Mouse (Mus musculus) urinary bladder, postnatal 25 days (tissue): ENCODE results near the gene Ogdhl.
"Not testable (repeated sequence)": the region's sequence is repeated elsewhere in the genome, so short reads cannot be mapped to it uniquely, and the experiment has no call there.

Experiments
- DNase-seq: peaks from one replicate; pipeline ENCODE4 v3.0.0; 2022; ENCODE audit warnings: low spot score

The Ogdhl gene

GRCm38 (mm10) chr14:32321732-32322685 lies at the start of gene Ogdhl:
Gene Ogdhl, plus strand, starts transcription at chr14:32322019.
- DNase-seq = peak; percentile 60

- no peak for DNase-seq
Measured at GRCm38 (mm10) chr14:32301622-32302021, 20.2 kb upstream of the Ogdhl start.

GRCm38 (mm10) chr14:32302423-32302822 lies 19.4 kb upstream of the Ogdhl start:
- DNase-seq = no peak

- no peak for DNase-seq
Measured at GRCm38 (mm10) chr14:32304921-32305320, 16.9 kb upstream of the Ogdhl start.

GRCm38 (mm10) chr14:32309876-32310275 lies 11.9 kb upstream of the Ogdhl start:
- peak; percentile 12 for DNase-seq

GRCm38 (mm10) chr14:32311381-32312035 lies 10.3 kb upstream of the Ogdhl start:
- DNase-seq = no peak

- DNase-seq = no peak
Measured at GRCm38 (mm10) chr14:32317822-32318221, 4.0 kb upstream of the Ogdhl start.

- no peak for DNase-seq
Measured at GRCm38 (mm10) chr14:32323221-32323620, 1.4 kb downstream of the Ogdhl start.

GRCm38 (mm10) chr14:32327366-32327765 lies 5.5 kb downstream of the Ogdhl start:
- DNase-seq = no peak

GRCm38 (mm10) chr14:32332515-32333445 lies 11.0 kb downstream of the Ogdhl start:
- DNase-seq = no peak

GRCm38 (mm10) chr14:32336021-32336420 lies 14.2 kb downstream of the Ogdhl start:
- DNase-seq = no peak

GRCm38 (mm10) chr14:32336547-32336946 lies 14.7 kb downstream of the Ogdhl start:
- DNase-seq = no peak

- no peak for DNase-seq
Measured at GRCm38 (mm10) chr14:32341823-32342222, 20.0 kb downstream of the Ogdhl start.

GRCm38 (mm10) chr14:32344176-32344575 lies 22.4 kb downstream of the Ogdhl start:
- no peak for DNase-seq

GRCm38 (mm10) chr14:32344694-32345093 lies 22.9 kb downstream of the Ogdhl start:
- no peak for DNase-seq

GRCm38 (mm10) chr14:32347307-32347706 lies 25.5 kb downstream of the Ogdhl start:
- no peak for DNase-seq

GRCm38 (mm10) chr14:32351181-32351920 lies 29.5 kb downstream of the Ogdhl start:
- DNase-seq = not testable (repeated sequence)

GRCm38 (mm10) chr14:32364359-32364758 lies 42.5 kb downstream of the Ogdhl start:
- DNase-seq = no peak

- no peak for DNase-seq
Measured at GRCm38 (mm10) chr14:32369756-32370155, 47.9 kb downstream of the Ogdhl start.

- no peak for DNase-seq
Measured at GRCm38 (mm10) chr14:32372510-32372909, 50.7 kb downstream of the Ogdhl start.

- no peak for DNase-seq
Measured at GRCm38 (mm10) chr14:32379395-32380098, 57.7 kb downstream of the Ogdhl start.
